Mouse (Mus musculus): ENCODE results near the gene Actl9.

Actl9 gene

GRCm38 (mm10) chr17:33432019-33432946, at the start of gene Actl9:
Gene Actl9 (plus strand): TSS chr17:33432896.
- in situ Hi-C loops (cut with MboI; ENCODE audit: unreplicated experiment in 2 of 2), result loop anchor here in 1 of 2 experiments (10.0 kb wide), 1 partner anchor 103 kb away; no protein-coding TSS in a partner anchor

- in situ Hi-C loops (cut with MboI; ENCODE audit: unreplicated experiment in 2 of 2), result loop anchor here in 1 of 2 experiments (10.0 kb wide), 1 partner anchor 51 kb away; no protein-coding TSS in a partner anchor
Measured at GRCm38 (mm10) chr17:33385705-33386104, 47.0 kb upstream of the Actl9 start.

DNA sequence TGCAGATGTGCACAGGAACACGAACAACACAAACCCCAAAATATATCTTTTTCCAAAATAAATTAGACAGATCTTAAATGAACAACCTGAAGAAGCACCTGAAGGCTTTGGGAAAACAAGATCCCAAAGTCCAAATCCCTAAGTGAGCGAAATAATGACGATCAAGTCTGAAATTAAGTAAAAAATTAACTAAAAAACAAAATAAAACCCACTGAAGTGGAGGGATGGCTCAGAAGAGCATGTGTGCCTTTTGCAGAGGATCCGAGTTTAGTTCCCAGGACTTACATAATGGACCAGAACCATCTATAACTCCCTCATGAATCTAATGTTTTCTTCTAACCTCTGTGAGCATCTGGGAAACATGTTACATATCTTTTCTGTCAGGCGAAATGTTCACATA, 40.4 kb upstream of the Actl9 start:
- in situ Hi-C loops (cut with MboI; ENCODE audit: unreplicated experiment in 2 of 2), result no loop called here

DNA sequence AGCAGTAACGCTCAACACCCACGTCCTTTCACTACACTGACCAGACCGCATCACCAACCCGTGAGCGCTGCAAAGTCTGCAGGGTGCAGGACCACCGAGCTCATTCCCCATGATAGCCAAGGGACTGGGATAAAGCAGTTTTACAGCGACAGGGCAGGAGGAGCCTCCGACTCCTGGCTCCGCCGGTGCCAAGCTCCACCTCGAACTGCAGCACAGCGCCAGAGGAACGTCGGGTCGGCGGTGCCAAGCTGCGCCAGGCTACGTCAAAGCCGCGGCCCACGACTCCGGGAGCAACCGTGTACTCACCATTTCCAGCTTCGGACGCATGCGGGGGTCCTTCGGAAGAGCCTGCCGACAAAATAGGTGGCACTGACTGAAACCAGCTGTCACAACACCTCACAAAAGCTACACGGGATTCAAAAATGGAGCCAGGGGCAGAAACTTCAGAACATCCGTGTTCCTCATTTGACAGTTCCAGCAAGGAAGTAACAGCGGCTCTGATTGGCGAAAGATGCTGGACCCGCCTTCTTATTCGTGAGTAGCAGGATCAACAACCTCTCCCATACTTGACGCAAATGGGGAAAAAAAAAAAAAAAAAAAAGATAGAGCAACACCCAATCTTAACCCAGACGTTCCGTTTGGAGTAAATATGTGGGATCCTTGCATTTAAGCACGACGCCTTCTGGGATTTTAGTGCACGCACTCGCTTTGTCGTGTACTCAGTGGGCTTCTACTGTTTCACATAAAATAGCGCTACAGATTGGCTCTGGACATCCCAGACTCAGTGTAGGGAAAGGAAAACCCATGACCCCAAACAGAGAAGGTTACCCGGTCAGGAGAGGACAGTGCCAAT, 38.3 kb upstream of the Actl9 start, which contains the start of gene Zfp101:
Gene Zfp101 (minus strand): TSS at position 460 of the 853 bp plus-strand sequence.
- in situ Hi-C loops (cut with MboI; ENCODE audit: unreplicated experiment in 2 of 2), result no loop called here

- in situ Hi-C loops (cut with MboI; ENCODE audit: unreplicated experiment in 2 of 2), result loop anchor here in 1 of 2 experiments (5.0 to 10.0 kb wide), 2 partner anchors 96 to 363 kb away; no protein-coding TSS in a partner anchor
Measured at GRCm38 (mm10) chr17:33439148-33439547, 6.5 kb downstream of the Actl9 start.

- in situ Hi-C loops (cut with MboI; ENCODE audit: unreplicated experiment in 2 of 2), result loop anchor here (5.0 to 10.0 kb wide), 3 partner anchors 95 to 362 kb away; no protein-coding TSS in a partner anchor
Measured at GRCm38 (mm10) chr17:33439922-33440321, 7.2 kb downstream of the Actl9 start.

GRCm38 (mm10) chr17:33441159-33441558, 8.5 kb downstream of the Actl9 start:
- in situ Hi-C loops (cut with MboI; ENCODE audit: unreplicated experiment in 2 of 2), result loop anchor here in 1 of 2 experiments (5.0 kb wide), 2 partner anchors 96 to 361 kb away; no protein-coding TSS in a partner anchor

GRCm38 (mm10) chr17:33456631-33457030, 23.9 kb downstream of the Actl9 start:
- in situ Hi-C loops (cut with MboI; ENCODE audit: unreplicated experiment in 2 of 2), result no loop called here

GRCm38 (mm10) chr17:33471206-33471605, 38.5 kb downstream of the Actl9 start:
- in situ Hi-C loops (cut with MboI; ENCODE audit: unreplicated experiment in 2 of 2), result no loop called here

Data from v-Abl transformed pro-B cells (cell line).